Mouse (Mus musculus): ENCODE results near the gene Spast. TPM values are rescaled to one million over a fixed set of nuclear protein-coding genes. Genes with fewer than 3 reads are reported as not detected.
"Not testable (repeated sequence)": the region's sequence is repeated elsewhere in the genome, so short reads cannot be mapped to it uniquely, and the experiment has no call there.

Spast gene
- total RNA-seq (2021) = 10 to 100 TPM; 59.2 to 60.5 TPM

GRCm38 (mm10) chr17:74338937-74339804 is at the start of gene Spast:
TSS of gene Spast (plus strand) at chr17:74338987.
- peak; percentile 71 to 73 for DNase-seq

- DNase-seq = no peak
Observed at GRCm38 (mm10) chr17:74290198-74290597, 48.6 kb upstream of the Spast start.

- no peak for DNase-seq
Observed at GRCm38 (mm10) chr17:74290869-74291268, 47.9 kb upstream of the Spast start.

DNA sequence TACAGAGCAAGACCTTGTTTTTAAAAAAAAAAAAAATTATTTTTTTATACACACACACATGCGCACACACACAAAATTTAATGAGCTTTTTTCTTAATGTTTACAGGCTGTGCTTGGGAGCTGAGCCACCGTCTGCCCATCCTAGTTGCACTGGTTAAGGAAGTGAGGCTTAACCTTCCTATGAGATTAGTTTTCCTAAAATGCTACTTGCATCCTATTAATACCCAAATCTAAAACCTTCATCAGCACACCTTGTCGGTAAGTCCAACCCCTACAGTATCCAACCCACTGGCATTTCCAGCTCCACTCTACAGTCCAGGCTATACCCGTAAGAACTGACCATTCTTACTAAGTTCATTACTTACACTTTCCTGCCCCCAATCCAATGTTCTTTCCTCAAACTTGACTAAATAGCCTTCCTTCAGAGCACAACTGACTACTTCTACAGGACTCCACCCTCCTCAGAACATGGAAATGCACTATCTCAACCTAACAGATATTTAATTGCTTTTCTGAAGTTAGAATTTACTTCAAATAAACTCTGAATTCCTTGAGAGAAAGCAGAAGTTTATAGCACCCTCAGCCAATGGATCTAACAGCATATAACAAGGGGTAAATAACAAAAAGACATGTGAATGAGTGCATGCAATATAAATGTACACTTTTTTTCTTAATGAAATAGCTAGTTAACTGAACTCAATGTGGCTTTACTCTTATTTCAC is 47.0 kb upstream of the Spast start:
- no peak for DNase-seq

GRCm38 (mm10) chr17:74293687-74294425 is 44.9 kb upstream of the Spast start:
- DNase-seq = no peak

DNA sequence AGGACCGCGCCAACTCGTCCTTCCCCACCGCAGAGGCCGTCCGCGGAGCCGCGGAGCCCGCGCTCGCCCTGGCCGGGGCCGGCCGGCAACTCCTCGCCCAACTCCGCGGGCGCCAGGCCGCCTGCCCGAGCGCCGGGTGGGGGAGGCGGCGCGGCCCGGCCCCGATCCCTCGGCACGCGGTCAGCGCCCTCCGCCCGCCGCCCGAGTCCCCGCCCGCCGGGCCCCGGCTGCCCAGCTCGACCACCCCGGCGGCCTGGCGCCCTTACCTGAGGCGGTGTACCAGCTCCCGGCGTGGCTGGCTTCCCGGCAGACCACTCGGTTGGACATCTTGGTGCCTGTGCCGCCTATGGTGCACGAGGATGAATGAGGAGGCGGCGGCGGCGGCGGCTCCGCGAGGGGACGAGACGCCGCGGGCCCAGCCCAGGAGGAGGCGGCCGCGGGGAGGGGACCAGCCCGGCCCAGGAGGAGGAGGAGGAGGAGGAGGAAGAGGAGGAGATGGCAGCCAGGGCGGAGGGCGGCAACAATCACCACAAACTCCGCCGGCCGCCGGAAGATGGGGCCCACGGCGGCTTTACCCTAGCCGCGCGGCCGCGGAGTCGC is 44.3 kb upstream of the Spast start:
- DNase-seq = peak; percentile 81

GRCm38 (mm10) chr17:74295026-74295970 is 43.5 kb upstream of the Spast start, which contains the start of gene Memo1:
TSS of gene Memo1 (minus strand) at chr17:74295521.
- peak; percentile 82 to 84 for DNase-seq

- DNase-seq = no peak
Observed at GRCm38 (mm10) chr17:74296076-74296823, 42.5 kb upstream of the Spast start.

GRCm38 (mm10) chr17:74296991-74297390 is 41.8 kb upstream of the Spast start:
- DNase-seq = not testable (repeated sequence)

- no peak for DNase-seq
Observed at GRCm38 (mm10) chr17:74300089-74300488, 38.7 kb upstream of the Spast start.

- DNase-seq = no peak
Observed at GRCm38 (mm10) chr17:74304060-74304459, 34.7 kb upstream of the Spast start.

GRCm38 (mm10) chr17:74305616-74306015 is 33.2 kb upstream of the Spast start:
- DNase-seq = no peak

- no peak for DNase-seq
Observed at GRCm38 (mm10) chr17:74306021-74306420, 32.8 kb upstream of the Spast start.

- DNase-seq = no peak
Observed at GRCm38 (mm10) chr17:74315445-74316308, 23.1 kb upstream of the Spast start.

DNA sequence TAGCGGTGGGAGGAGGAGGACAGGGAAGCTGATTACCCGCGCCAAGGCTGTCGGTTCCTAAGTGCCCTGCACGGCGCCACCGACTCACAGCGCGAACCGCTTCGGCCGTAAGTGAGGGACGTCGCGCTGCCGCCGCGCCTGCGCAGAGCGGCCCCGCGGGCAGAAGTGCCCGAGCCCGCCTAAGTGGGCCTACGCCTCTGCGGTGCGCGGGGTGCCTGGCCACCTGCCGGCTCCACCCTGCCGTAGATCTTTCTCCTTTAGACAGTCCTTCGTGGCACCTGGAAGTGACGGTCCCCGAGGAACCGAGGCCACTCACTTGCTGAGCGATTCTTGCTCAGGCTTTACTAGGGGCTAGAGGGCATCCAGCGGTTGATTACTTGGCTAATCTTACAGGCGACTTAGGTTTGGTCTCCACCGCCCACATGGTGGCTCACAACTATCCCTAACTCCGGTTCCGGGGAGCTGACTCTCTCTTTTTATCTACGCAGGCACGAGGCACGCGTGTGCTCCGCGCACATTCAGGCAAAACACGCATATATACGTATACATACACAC is 22.4 kb upstream of the Spast start:
- peak; percentile 88 for DNase-seq

- no peak for DNase-seq
Observed at GRCm38 (mm10) chr17:74318721-74319120, 20.1 kb upstream of the Spast start.

DNA sequence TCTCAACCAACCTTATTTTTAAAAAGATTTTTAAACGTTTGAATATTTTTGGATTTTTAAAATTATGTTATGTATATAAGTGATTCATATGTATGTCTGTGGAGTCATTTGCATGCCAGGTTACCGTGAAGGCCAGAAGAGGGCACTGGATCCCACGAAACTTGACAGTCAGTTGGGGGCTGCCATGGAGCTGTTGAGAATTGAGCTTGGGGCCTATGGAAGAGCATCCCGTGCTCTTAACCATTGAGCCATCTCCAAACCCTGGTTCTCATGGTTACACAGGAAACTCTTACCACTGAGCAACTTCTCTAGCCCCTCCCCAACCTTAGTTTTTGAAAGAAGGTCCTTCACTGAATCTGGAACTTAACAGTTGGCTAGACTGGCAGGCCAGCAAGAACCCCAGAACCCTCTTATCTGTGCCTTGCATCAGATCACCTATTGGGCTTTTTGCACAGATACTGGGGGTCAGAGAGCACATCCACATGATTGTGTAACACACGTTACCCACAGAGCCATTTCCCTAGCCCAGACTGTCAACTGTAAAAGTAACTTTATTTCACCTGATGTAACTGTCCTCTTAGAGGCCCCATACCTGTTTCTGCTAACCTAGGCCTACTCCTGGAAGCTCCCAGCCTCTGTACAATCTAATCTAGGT is 16.3 kb upstream of the Spast start:
- no peak for DNase-seq

DNA sequence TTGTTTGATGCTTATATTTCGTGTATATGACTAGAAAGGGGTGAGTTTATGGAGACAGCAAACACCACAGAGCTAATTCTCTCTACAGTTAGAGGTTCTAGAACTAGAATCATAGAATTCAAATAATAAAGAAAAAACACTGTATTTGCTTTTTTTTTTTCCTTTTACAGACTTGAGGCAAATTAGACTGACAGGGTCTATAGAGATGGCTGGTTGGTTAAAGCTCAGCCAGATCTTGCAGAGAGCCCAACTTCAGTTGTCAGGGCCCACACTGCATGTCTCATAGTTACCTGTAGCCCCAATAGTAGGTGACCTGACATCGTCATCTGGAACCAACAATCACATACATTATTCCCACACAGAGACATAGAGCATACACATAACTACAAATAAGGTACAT is 14.9 kb upstream of the Spast start, which contains the start of gene Dpy30:
TSS of gene Dpy30 (minus strand) at position 101 of the 400 bp plus-strand sequence.
- DNase-seq = no peak

Data from layer of hippocampus, postnatal 36 days (tissue).